Mouse (Mus musculus): ENCODE data around the gene Mier2. TPM values are rescaled to one million over a fixed set of nuclear protein-coding genes. Genes with fewer than 3 reads are reported as not detected.
A peak's percentile ranks its signal among the peaks of the same experiment; 100 is the strongest.

Mier2 gene
- polyA plus RNA-seq, 1 experiment from 2014 or later, result 32.9 TPM

GRCm38 (mm10) chr10:79574796-79575195, 19.8 kb upstream of the Mier2 start:
- no peak overlapping the region for H3K4me3 ChIP-seq
- H3K27ac ChIP-seq (replicated peaks), result no peak overlapping the region
- H3K4me1 ChIP-seq, result no peaks in the 10 kb centered on the region
- H3K27me3 ChIP-seq (replicated peaks), result peaks cover 11% of the 10 kb centered on the region
- no peak overlapping the region for H3K9ac ChIP-seq
- no peak overlapping the region for H3K4me2 ChIP-seq
- no peak for ATAC-seq (ENCODE audit: extremely low read depth, insufficient number of reproducible peaks, low FRiP score, low TSS enrichment)
- 81% methylated on average over 6 of the region's 6 CpGs for WGBS
- no peaks in the 10 kb centered on the region for H3K9me3 ChIP-seq
- no peaks in the 10 kb centered on the region for H3K36me3 ChIP-seq

GRCm38 (mm10) chr10:79574350-79574749, 19.4 kb upstream of the Mier2 start:
- Histone ChIP-seq H3K27me3 (replicated peaks) (peaks cover 6% of the 10 kb centered on the region), H3K9me3 (no peaks in the 10 kb centered on the region), H3K27ac (replicated peaks) (no peak overlapping the region), H3K9ac (no peak overlapping the region), H3K4me3 (no peak overlapping the region), H3K36me3 (no peaks in the 10 kb centered on the region), H3K4me2 (no peak overlapping the region), H3K4me1 (no peaks in the 10 kb centered on the region)
- 69% methylated on average over 8 of the region's 8 CpGs for WGBS
- ATAC-seq (ENCODE audit: extremely low read depth, insufficient number of reproducible peaks, low FRiP score, low TSS enrichment), result no peak

GRCm38 (mm10) chr10:79573611-79574010, 18.6 kb upstream of the Mier2 start:
- Histone ChIP-seq H3K27me3 (replicated peaks) (peaks cover under 1% of the 10 kb centered on the region; the same call in 1 of the 2 replicates), H3K4me2 (no peak overlapping the region), H3K9ac (no peak overlapping the region), H3K27ac (replicated peaks) (no peak overlapping the region), H3K4me1 (no peaks in the 10 kb centered on the region), H3K4me3 (no peak overlapping the region), H3K36me3 (no peaks in the 10 kb centered on the region), H3K9me3 (no peaks in the 10 kb centered on the region)
- ATAC-seq (ENCODE audit: extremely low read depth, insufficient number of reproducible peaks, low FRiP score, low TSS enrichment), result no peak
- WGBS, result 76% methylated on average over 6 of the region's 6 CpGs

DNA sequence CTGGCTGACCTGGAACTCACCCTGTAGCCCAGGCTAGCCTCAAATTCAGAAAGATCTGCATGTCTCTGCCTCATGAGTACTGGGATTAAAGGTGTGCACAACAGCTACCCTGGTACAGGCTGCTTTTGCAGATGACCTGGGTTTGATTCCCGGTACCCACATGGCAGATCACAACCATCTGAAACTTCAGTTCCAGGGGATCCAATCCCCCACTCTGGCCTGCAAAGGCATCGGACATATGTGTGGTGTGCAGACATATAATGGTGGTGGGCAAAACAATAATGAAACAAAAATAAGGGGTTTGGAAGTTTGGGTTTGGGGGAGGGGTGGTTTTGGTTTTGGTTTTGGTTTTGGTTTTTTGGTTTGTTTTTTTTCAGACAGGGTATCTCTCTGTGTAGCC, 16.3 kb upstream of the Mier2 start:
- Histone ChIP-seq H3K9ac (no peak overlapping the region), H3K4me1 (no peaks in the 10 kb centered on the region), H3K27ac (replicated peaks) (no peak overlapping the region), H3K4me2 (no peak overlapping the region), H3K9me3 (0 out of 2 replicates have a peak, but pooled peaks cover 4% of the 10 kb centered on the region), H3K27me3 (replicated peaks) (no peaks in the 10 kb centered on the region), H3K36me3 (no peaks in the 10 kb centered on the region), H3K4me3 (no peak overlapping the region)
- WGBS, result 87% methylated on average over 2 of the region's 2 CpGs
- ATAC-seq (ENCODE audit: extremely low read depth, insufficient number of reproducible peaks, low FRiP score, low TSS enrichment), result no peak

GRCm38 (mm10) chr10:79569921-79570320, 14.9 kb upstream of the Mier2 start:
- no peak overlapping the region for H3K4me2 ChIP-seq
- no peak overlapping the region for H3K4me3 ChIP-seq
- H3K27me3 ChIP-seq (replicated peaks), result no peaks in the 10 kb centered on the region
- no peak overlapping the region for H3K27ac ChIP-seq (replicated peaks)
- no peak for ATAC-seq (ENCODE audit: extremely low read depth, insufficient number of reproducible peaks, low FRiP score, low TSS enrichment)
- peaks cover 9% of the 10 kb centered on the region for H3K9me3 ChIP-seq
- no peaks in the 10 kb centered on the region for H3K36me3 ChIP-seq
- no peaks in the 10 kb centered on the region for H3K4me1 ChIP-seq
- H3K9ac ChIP-seq, result no peak overlapping the region
- WGBS, result 83% methylated on average over 5 of the region's 5 CpGs

- Histone ChIP-seq H3K36me3 (no peaks in the 10 kb centered on the region), H3K27ac (replicated peaks) (no peak overlapping the region), H3K9me3 (peaks cover 4% of the 10 kb centered on the region; the same call in 1 of the 2 replicates), H3K27me3 (replicated peaks) (no peaks in the 10 kb centered on the region), H3K4me1 (0 out of 2 replicates have a peak, but pooled peaks cover 6% of the 10 kb centered on the region), H3K4me2 (no peak overlapping the region), H3K9ac (no peak overlapping the region), H3K4me3 (no peak overlapping the region)
- no peak for ATAC-seq (ENCODE audit: extremely low read depth, insufficient number of reproducible peaks, low FRiP score, low TSS enrichment)
- 82% methylated on average over 2 of the region's 2 CpGs for WGBS
Measured at GRCm38 (mm10) chr10:79559716-79560115, 4.7 kb upstream of the Mier2 start.

DNA sequence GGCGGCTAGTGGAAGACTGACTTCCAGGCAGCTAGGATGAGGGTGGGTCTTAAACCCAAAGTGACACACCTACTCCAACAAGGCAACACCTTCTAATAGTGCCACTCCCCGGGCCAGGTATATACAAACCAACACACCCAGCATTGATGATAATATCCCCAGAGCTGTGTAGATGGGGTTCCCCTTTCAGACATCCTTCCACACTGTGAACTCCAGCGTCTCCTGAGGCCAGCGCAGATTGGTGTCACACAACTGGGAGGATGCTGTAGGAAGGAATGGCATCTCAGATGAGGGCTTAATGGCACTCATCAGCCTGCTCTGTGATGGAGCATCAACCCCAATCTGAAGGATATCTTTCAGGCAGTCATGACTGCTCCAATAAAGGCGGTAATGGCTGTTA, 2.5 kb upstream of the Mier2 start:
- Histone ChIP-seq H3K36me3 (no peaks in the 10 kb centered on the region), H3K4me1 (peaks cover 23% of the 10 kb centered on the region), H3K4me2 (no peak overlapping the region), H3K9ac (no peak overlapping the region), H3K4me3 (no peak overlapping the region), H3K9me3 (no peaks in the 10 kb centered on the region), H3K27me3 (replicated peaks) (no peaks in the 10 kb centered on the region), H3K27ac (replicated peaks) (no peak overlapping the region)
- no peak for ATAC-seq (ENCODE audit: extremely low read depth, insufficient number of reproducible peaks, low FRiP score, low TSS enrichment)
- WGBS, result 87% methylated on average over 5 of the region's 5 CpGs

- H3K36me3 ChIP-seq, result no peaks in the 10 kb centered on the region
- 85% methylated on average over 5 of the region's 5 CpGs for WGBS
- H3K9ac ChIP-seq, result no peak overlapping the region
- H3K4me3 ChIP-seq, result no peak overlapping the region
- H3K4me2 ChIP-seq, result no peak overlapping the region
- H3K4me1 ChIP-seq, result peaks cover 26% of the 10 kb centered on the region
- H3K9me3 ChIP-seq, result no peaks in the 10 kb centered on the region
- no peaks in the 10 kb centered on the region for H3K27me3 ChIP-seq (replicated peaks)
- ATAC-seq (ENCODE audit: extremely low read depth, insufficient number of reproducible peaks, low FRiP score, low TSS enrichment), result no peak
- no peak overlapping the region for H3K27ac ChIP-seq (replicated peaks)
Measured at GRCm38 (mm10) chr10:79556951-79557350, 2.0 kb upstream of the Mier2 start.

- Histone ChIP-seq H3K9me3 (no peaks in the 10 kb centered on the region), H3K27me3 (replicated peaks) (no peaks in the 10 kb centered on the region), H3K4me1 (peaks cover 26% of the 10 kb centered on the region), H3K36me3 (peaks cover 8% of the 10 kb centered on the region), H3K4me2 (peak overlapping the region; percentile 82), H3K27ac (replicated peaks) (no peak overlapping the region), H3K9ac (peak overlapping the region; percentile 98), H3K4me3 (peak overlapping the region; percentile 94)
- WGBS, result 22% methylated on average over 7 of the region's 7 CpGs
- ATAC-seq (ENCODE audit: extremely low read depth, insufficient number of reproducible peaks, low FRiP score, low TSS enrichment), result no peak; the same call in 1 of the 2 replicates
Measured at GRCm38 (mm10) chr10:79555238-79555724, 282 bp upstream of the Mier2 start.

DNA sequence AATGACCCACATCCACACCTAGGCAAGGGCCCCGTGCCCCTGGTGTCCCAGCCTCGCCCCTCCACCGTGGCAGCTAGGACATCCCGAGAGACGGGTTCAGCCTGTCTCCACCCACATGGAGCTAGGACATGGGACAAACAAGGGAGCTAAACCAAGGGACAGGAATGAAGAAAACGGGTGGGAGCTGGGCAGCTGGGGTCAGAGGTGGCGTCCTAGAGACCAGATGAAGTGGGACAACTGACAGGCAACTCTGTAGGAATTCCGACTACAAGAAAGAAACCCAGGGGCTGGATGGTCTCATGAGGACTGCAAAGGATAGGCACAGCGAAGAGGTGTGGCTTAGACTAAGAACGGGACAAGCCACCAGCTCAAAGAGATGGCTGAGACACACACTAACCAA, 1.3 kb downstream of the Mier2 start:
- no peak for ATAC-seq (ENCODE audit: extremely low read depth, insufficient number of reproducible peaks, low FRiP score, low TSS enrichment)
- Histone ChIP-seq H3K27me3 (replicated peaks) (no peaks in the 10 kb centered on the region), H3K9ac (peak overlapping the region; percentile 98), H3K27ac (replicated peaks) (no peak overlapping the region), H3K36me3 (peaks cover 24% of the 10 kb centered on the region), H3K4me3 (peak overlapping the region; percentile 94), H3K4me1 (peaks cover 26% of the 10 kb centered on the region), H3K4me2 (peak overlapping the region; percentile 82), H3K9me3 (no peaks in the 10 kb centered on the region)
- whole genome bisulfite sequencing, result 31% methylated on average over 10 of the region's 10 CpGs

- no peak for ATAC-seq (ENCODE audit: extremely low read depth, insufficient number of reproducible peaks, low FRiP score, low TSS enrichment)
- Histone ChIP-seq H3K27ac (replicated peaks) (no peak overlapping the region), H3K27me3 (replicated peaks) (no peaks in the 10 kb centered on the region), H3K4me2 (peak overlapping the region; percentile 82), H3K4me3 (peak overlapping the region; percentile 94; the same call in 1 of the 2 replicates), H3K9ac (peak overlapping the region; percentile 15), H3K9me3 (no peaks in the 10 kb centered on the region), H3K4me1 (peaks cover 26% of the 10 kb centered on the region), H3K36me3 (peaks cover 29% of the 10 kb centered on the region)
- WGBS, result 93% methylated on average over 6 of the region's 6 CpGs
Measured at GRCm38 (mm10) chr10:79553176-79553575, 1.8 kb downstream of the Mier2 start.

DNA sequence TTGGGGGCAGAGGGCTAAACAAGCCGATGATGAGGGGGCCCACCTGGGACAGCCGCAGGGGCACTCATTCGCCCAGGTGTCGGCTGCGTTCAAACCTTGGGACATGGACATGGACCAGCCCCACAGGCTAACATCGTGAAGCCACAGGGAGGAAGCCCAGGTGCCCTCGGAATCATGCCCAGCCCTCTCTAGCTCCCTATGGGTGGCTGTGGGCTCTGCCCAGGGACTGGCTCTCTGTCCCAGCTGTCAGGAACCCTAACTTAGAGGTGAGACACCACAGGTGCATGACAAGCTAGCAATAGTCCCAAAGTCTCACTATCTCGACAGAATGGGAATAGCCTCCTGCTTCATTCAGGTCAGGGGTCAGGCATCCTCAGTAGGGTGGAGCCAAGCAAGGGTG, 2.5 kb downstream of the Mier2 start:
- ATAC-seq (ENCODE audit: extremely low read depth, insufficient number of reproducible peaks, low FRiP score, low TSS enrichment), result no peak
- Histone ChIP-seq H3K9me3 (no peaks in the 10 kb centered on the region), H3K4me3 (no peak overlapping the region), H3K36me3 (peaks cover 35% of the 10 kb centered on the region), H3K4me1 (peaks cover 28% of the 10 kb centered on the region), H3K9ac (no peak overlapping the region), H3K27me3 (replicated peaks) (no peaks in the 10 kb centered on the region), H3K4me2 (no peak overlapping the region), H3K27ac (replicated peaks) (no peak overlapping the region)
- 88% methylated on average over 8 of the region's 8 CpGs for WGBS
